Comparison of ENCODE assay signal across 8 mouse cellular contexts in genomic region chr10:117418668-117419237, GRCm38 (mm10). TPM values are rescaled to one million over a fixed set of nuclear protein-coding genes. Genes with fewer than 3 reads are reported as not detected.
A peak's percentile ranks its signal among the peaks of the same experiment; 100 is the strongest.
DNase-seq lines count a peak whose midpoint lies in the region; ATAC-seq and TF ChIP-seq lines count a peak whose summit lies in the region.

No protein-coding gene starts in this region.

- H3K36me3 ChIP-seq in E14TG2a.4 (ENCODE audit: insufficient read depth, low read length): no peaks in the 10 kb centered on the region
- no peaks in the 10 kb centered on the region for H3K36me3 ChIP-seq in forebrain, embryonic 15.5 days
- no peaks in the 10 kb centered on the region for H3K36me3 ChIP-seq in liver, embryonic 15.5 days (replicated peaks)

- WGBS in forebrain, embryonic 15.5 days: 57% methylated on average over 24 of the region's 24 CpGs
- WGBS in liver, embryonic 15.5 days (ENCODE audit: insufficient replicate concordance): 28% methylated on average over 24 of the region's 24 CpGs

- peak; percentile 29; the same call in 1 of the 2 replicates for ATAC-seq in forebrain, embryonic 15.5 days (replicated peaks)
- ATAC-seq in liver, embryonic 15.5 days (ENCODE audit: insufficient read depth): peak; percentile 27

- peaks cover 47% of the 10 kb centered on the region for H3K4me1 ChIP-seq in E14TG2a.4 (replicated peaks; ENCODE audit: low read depth, low read length)
- H3K4me1 ChIP-seq in forebrain, embryonic 15.5 days: peaks cover 18% of the 10 kb centered on the region
- peaks cover 22% of the 10 kb centered on the region for H3K4me1 ChIP-seq in liver, embryonic 15.5 days (replicated peaks)

- H3K9ac ChIP-seq in forebrain, embryonic 15.5 days (replicated peaks): no peak overlapping the region
- H3K9ac ChIP-seq in liver, embryonic 15.5 days: peak overlapping the region; percentile 12; the same call in 1 of the 2 replicates

- intact Hi-C loops in gastrocnemius, adult 2 months (cut with DNase I): no loop called here

- H3K27me3 ChIP-seq in E14TG2a.4 (ENCODE audit: insufficient read depth, low read length): peaks cover 41% of the 10 kb centered on the region
- H3K27me3 ChIP-seq in forebrain, embryonic 15.5 days: no peaks in the 10 kb centered on the region
- H3K27me3 ChIP-seq in liver, embryonic 15.5 days: no peaks in the 10 kb centered on the region

- no peak for DNase-seq in gastrocnemius, adult 2 months
- DNase-seq in gastrocnemius, adult 18-20 months (ENCODE audit: low spot score): no peak
- no peak for DNase-seq in urinary bladder, adult 2 months (ENCODE audit: low spot score)
- DNase-seq in frontal cortex, postnatal 25 days (ENCODE audit: low spot score in 2 of 2): no peak
- no peak for DNase-seq in spleen, postnatal 14 days (ENCODE audit: low spot score in 2 of 2)

- peak overlapping the region; percentile 50 for H3K4me2 ChIP-seq in forebrain, embryonic 15.5 days (replicated peaks)
- H3K4me2 ChIP-seq in liver, embryonic 15.5 days: peak overlapping the region; percentile 71

- H3K27ac ChIP-seq in gastrocnemius, adult 2 months: no peak overlapping the region
- peak overlapping the region; percentile 87 for H3K27ac ChIP-seq in forebrain, embryonic 15.5 days (replicated peaks)
- no peak overlapping the region for H3K27ac ChIP-seq in liver, embryonic 15.5 days (replicated peaks)

- TF ChIP-seq CTCF in gastrocnemius, adult 2 months (IDR thresholded peaks at IDR 0.05): no peak
- TF ChIP-seq CTCF in E14TG2a.4 (conservative IDR thresholded peaks at IDR 0.05; ENCODE audit: low read length): no peak

- H3K4me3 ChIP-seq in gastrocnemius, adult 2 months: peak overlapping the region; percentile 45
- H3K4me3 ChIP-seq in E14TG2a.4 (replicated peaks; ENCODE audit: low read length): peak overlapping the region; percentile 44; the same call in 1 of the 2 replicates
- peak overlapping the region; percentile 37 for H3K4me3 ChIP-seq in forebrain, embryonic 15.5 days
- H3K4me3 ChIP-seq in liver, embryonic 15.5 days (replicated peaks): peak overlapping the region; percentile 47

- H3K9me3 ChIP-seq in E14TG2a.4 (ENCODE audit: low read length): no peaks in the 10 kb centered on the region
- no peaks in the 10 kb centered on the region for H3K9me3 ChIP-seq in forebrain, embryonic 15.5 days
- no peaks in the 10 kb centered on the region for H3K9me3 ChIP-seq in liver, embryonic 15.5 days (replicated peaks)

RNA-seq across cellular contexts. Expression of gene Cpsf6, which starts 38.9 kb away (rescaled TPM):
- 10 to 100 TPM; 21.8 to 26.0 TPM for total RNA-seq in gastrocnemius, adult 2 months (2021)
- total RNA-seq in gastrocnemius, adult 18-20 months (2021): 10 to 100 TPM; 18.1 to 22.0 TPM
- polyA plus RNA-seq in forebrain, embryonic 15.5 days (2015; fragmentation: Nextera tagmentation; extraction: Ambion mirVana): 201 and 205 TPM in 2 replicates
- 50.2 and 51.3 TPM in 2 replicates for polyA plus RNA-seq in liver, embryonic 15.5 days (2015; fragmentation: Nextera tagmentation; extraction: Ambion mirVana)
- polyA plus RNA-seq in urinary bladder, adult 2 months (2012; rRNA removed): 35.9 and 43.5 TPM in 2 replicates
